In genomic region chr7:90150311-90150710, GRCm38 (mm10) we compare ENCODE assay signal across 9 mouse cellular contexts. TPM values are rescaled to one million over a fixed set of nuclear protein-coding genes. Genes with fewer than 3 reads are reported as not detected.
DNase-seq lines count a peak whose midpoint lies in the region; ATAC-seq and TF ChIP-seq lines count a peak whose summit lies in the region.
"Had no signal": no experiment of that assay in that cellular context is flagged by ENCODE, and none has a peak within 500 bp of the region (broad histone marks: within the 10 kb centered on the region; RNA-seq: fewer than 3 reads in every experiment).

No protein-coding gene starts in this region.

- 47% methylated on average over 2 of the region's 2 CpGs for WGBS in cerebellum, adult 2 months
- WGBS in liver, embryonic 13.5 days (ENCODE audit: insufficient replicate concordance), result 46% methylated on average over 2 of the region's 2 CpGs
- WGBS in neural tube, embryonic 12.5 days, result 46% methylated on average over 2 of the region's 2 CpGs

- H3K27me3 ChIP-seq in cerebellum, adult 2 months (ENCODE audit: control insufficient read depth, insufficient read depth, low read length), result no peaks in the 10 kb centered on the region
- no peaks in the 10 kb centered on the region for H3K27me3 ChIP-seq in liver, embryonic 13.5 days
- H3K27me3 ChIP-seq in neural tube, embryonic 12.5 days (replicated peaks), result no peaks in the 10 kb centered on the region

- ATAC-seq in liver, embryonic 13.5 days (ENCODE audit: low read depth), result 0 out of 2 replicates have a peak, but pooled peaks have one; percentile 16
- peak; percentile 63; the same call in 1 of the 2 replicates for ATAC-seq in neural tube, embryonic 12.5 days (ENCODE audit: low FRiP score, low read depth)

- no peak overlapping the region for H3K4me2 ChIP-seq in liver, embryonic 13.5 days
- H3K4me2 ChIP-seq in neural tube, embryonic 12.5 days (replicated peaks), result no peak overlapping the region

- no peak overlapping the region for H3K27ac ChIP-seq in ES-E14 (ENCODE audit: insufficient read depth, low read depth, low read length, poor library complexity, severe bottlenecking)
- no peak overlapping the region for H3K27ac ChIP-seq in cerebellum, adult 2 months (ENCODE audit: insufficient read depth, low read length)
- no peak overlapping the region; the same call in 1 of the 2 replicates for H3K27ac ChIP-seq in liver, embryonic 13.5 days
- no peak overlapping the region for H3K27ac ChIP-seq in neural tube, embryonic 12.5 days

- in situ Hi-C loops in ES-E14 (cut with MboI; ENCODE audit: low sequenced_read_pairs in 2 of 2, unreplicated experiment in 2 of 2), result no loop called here

- peaks cover 2 to 3% of the 10 kb centered on the region in 2 experiments; a peak in 2 of 4 replicates for H3K4me1 ChIP-seq in ES-E14 (ENCODE audit: control insufficient read depth in 2 of 2, insufficient read depth in 2 of 2, low read length in 2 of 2, poor library complexity in 1 of 2)
- H3K4me1 ChIP-seq in cerebellum, adult 2 months (ENCODE audit: control insufficient read depth, insufficient read depth, low read length), result peaks cover 24% of the 10 kb centered on the region; the same call in 1 of the 2 replicates
- H3K4me1 ChIP-seq in liver, embryonic 13.5 days (replicated peaks), result peaks cover 57% of the 10 kb centered on the region
- H3K4me1 ChIP-seq in neural tube, embryonic 12.5 days, result peaks cover 5% of the 10 kb centered on the region; the same call in 1 of the 2 replicates

- H3K36me3 ChIP-seq in ES-E14 (ENCODE audit: control insufficient read depth, insufficient read depth, low read length, poor library complexity, severe bottlenecking), result no peaks in the 10 kb centered on the region
- peaks cover 30% of the 10 kb centered on the region for H3K36me3 ChIP-seq in liver, embryonic 13.5 days
- H3K36me3 ChIP-seq in neural tube, embryonic 12.5 days, result no peaks in the 10 kb centered on the region

- H3K4me3 ChIP-seq in ES-E14 (ENCODE audit: insufficient read depth in 1 of 2, low read depth in 1 of 2, low read length in 2 of 2, poor library complexity in 1 of 2, severe bottlenecking in 1 of 2), result no peak overlapping the region
- H3K4me3 ChIP-seq in cerebellum, adult 2 months (replicated peaks; ENCODE audit: insufficient read depth, low read depth, low read length), result no peak overlapping the region
- H3K4me3 ChIP-seq in liver, embryonic 13.5 days (replicated peaks), result no peak overlapping the region
- H3K4me3 ChIP-seq in neural tube, embryonic 12.5 days, result no peak overlapping the region
- H3K4me3 ChIP-seq: myocyte had no signal

- H3K9ac ChIP-seq in ES-E14 (ENCODE audit: insufficient read depth, low read depth, low read length, poor library complexity, severe bottlenecking), result no peak overlapping the region
- no peak overlapping the region for H3K9ac ChIP-seq in liver, embryonic 13.5 days
- no peak overlapping the region for H3K9ac ChIP-seq in neural tube, embryonic 12.5 days

- no peaks in the 10 kb centered on the region for H3K9me3 ChIP-seq in ES-E14 (ENCODE audit: control insufficient read depth, insufficient read depth, low read depth, low read length)
- H3K9me3 ChIP-seq in liver, embryonic 13.5 days (replicated peaks), result no peaks in the 10 kb centered on the region
- H3K9me3 ChIP-seq in neural tube, embryonic 12.5 days, result no peaks in the 10 kb centered on the region

- peak; percentile 70 for DNase-seq in 416B (ENCODE audit: low read depth)
- DNase-seq in ES-E14 (ENCODE audit: low read depth, low spot score), result peak; percentile 17
- DNase-seq in cerebellum, adult 2 months, result peak; percentile 69 to 75
- DNase-seq in gastrocnemius, adult 8-10 months (ENCODE audit: low spot score in 2 of 2), result peak; percentile 28 to 48
- DNase-seq in induced T-regulatory cell, adult 2 months (ENCODE audit: low read depth), result peak; percentile 77
- peak; percentile 53 for DNase-seq in liver, embryonic 13.5 days
- peak; percentile 59 for DNase-seq in thymus, postnatal 0 days (ENCODE audit: low spot score)

- no peak for TF ChIP-seq POLR2A in cerebellum, adult 2 months (IDR thresholded peaks at IDR 0.05; ENCODE audit: borderline replicate concordance, insufficient read depth, low read length)

- peak; percentile 91 for TF ChIP-seq CTCF in cerebellum, adult 2 months (IDR thresholded peaks at IDR 0.05; ENCODE audit: borderline replicate concordance, insufficient read depth, low read depth, low read length)

TF ChIP-seq in ES-E14, 5 proteins besides CTCF, POLR2A, EP300 and RAD21:
- TF ChIP-seq HCFC1 (IDR thresholded peaks at IDR 0.05; ENCODE audit: borderline replicate concordance, insufficient read depth, low read length) (no peak), ZC3H11A (IDR thresholded peaks at IDR 0.05; ENCODE audit: borderline replicate concordance, low read depth, low read length) (peak; percentile 33; the same call in 1 of the 2 replicates)

RNA-seq across cellular contexts. Expression of gene Picalm, which starts 20.3 kb away (rescaled TPM):
- total RNA-seq in ES-E14 (2012; rRNA removed), result 86.2 and 125 TPM in 2 replicates
- 156 and 163 TPM in 2 replicates for polyA plus RNA-seq in cerebellum, adult 2 months (2012; rRNA removed)
- 10 to 100 TPM; 64.1 to 79.4 (median 77.9) TPM for total RNA-seq in gastrocnemius, adult 8-10 months (2022)
- polyA plus RNA-seq in liver, embryonic 13.5 days (2015; fragmentation: Nextera tagmentation; extraction: Ambion mirVana), result 51.1 and 58.4 TPM in 2 replicates
- polyA plus RNA-seq in neural tube, embryonic 12.5 days (2016; fragmentation: Nextera tagmentation; extraction: Ambion mirVana), result 44.2 and 45.5 TPM in 2 replicates
- polyA plus RNA-seq in thymus, postnatal 0 days (2015; fragmentation: Nextera tagmentation; extraction: Ambion mirVana), result 29.9 and 38.3 TPM in 2 replicates

Comparison
In these comparisons a context has a peak if more than half of its experiments do, and no peak if none do; other contexts are left out.
1. DNase-seq: peak in every context shown above with its lines; median percentile 77 in induced T-regulatory cell, adult 2 months; 72 in cerebellum, adult 2 months; 70 in 416B; 59 in thymus, postnatal 0 days; 53 in liver, embryonic 13.5 days; 38 in gastrocnemius, adult 8-10 months; 17 in ES-E14.